Mouse (Mus musculus) heart, postnatal 10 days (tissue): ENCODE data around the gene Acbd3. TPM values are rescaled to one million over a fixed set of nuclear protein-coding genes. Genes with fewer than 3 reads are reported as not detected.

Experiments
- DNase-seq, 2 experiments: peaks; one replicate each; pipeline ENCODE4 v3.0.0; 2021
- intact Hi-C: fragments of 180-260 bp; cut with DNase I; formaldehyde crosslinking; loops from one replicate; pipeline ENCODE4 v1.15.1; 2025
- total RNA-seq, 2 experiments: library from RNA; stranded (reverse); gene quantifications; 2 replicates each; pipeline ENCODE4 v1.2.3; 2021

Acbd3 gene
- total RNA-seq, 2 experiments from 2014 or later: 29.9 to 31.5 TPM

- intact Hi-C loops: loop anchor here (2.0 kb wide), 2 partner anchors 32 to 70 kb away; no protein-coding TSS in a partner anchor
- DNase-seq: no peak
Measured at GRCm38 (mm10) chr1:180778941-180779340, 53.1 kb downstream of the Acbd3 start.

GRCm38 (mm10) chr1:180780291-180780690, 54.4 kb downstream of the Acbd3 start:
- intact Hi-C loops: no loop called here
- no peak for DNase-seq

- intact Hi-C loops: no loop called here
- DNase-seq: no peak
Measured at GRCm38 (mm10) chr1:180781250-180781649, 55.4 kb downstream of the Acbd3 start.

GRCm38 (mm10) chr1:180782906-180783579, 57.2 kb downstream of the Acbd3 start:
- DNase-seq: no peak
- intact Hi-C loops: no loop called here

GRCm38 (mm10) chr1:180783580-180783928, 57.7 kb downstream of the Acbd3 start:
- no peak for DNase-seq
- intact Hi-C loops: no loop called here

- intact Hi-C loops: no loop called here
- no peak for DNase-seq
Measured at GRCm38 (mm10) chr1:180791821-180792480, 66.1 kb downstream of the Acbd3 start.

GRCm38 (mm10) chr1:180792814-180793213, 67.0 kb downstream of the Acbd3 start:
- DNase-seq: no peak
- intact Hi-C loops: no loop called here

- intact Hi-C loops: no loop called here
- DNase-seq: no peak
Measured at GRCm38 (mm10) chr1:180793445-180794117, 67.7 kb downstream of the Acbd3 start.

- DNase-seq: peak in 1 of 2 experiments; percentile 50
- intact Hi-C loops: no loop called here
Measured at GRCm38 (mm10) chr1:180794170-180794569, 68.3 kb downstream of the Acbd3 start.

GRCm38 (mm10) chr1:180798660-180799059, 72.8 kb downstream of the Acbd3 start:
- intact Hi-C loops: no loop called here
- DNase-seq: no peak

GRCm38 (mm10) chr1:180799253-180799652, 73.4 kb downstream of the Acbd3 start:
- intact Hi-C loops: no loop called here

GRCm38 (mm10) chr1:180800022-180800421, 74.2 kb downstream of the Acbd3 start:
- intact Hi-C loops: no loop called here
- no peak for DNase-seq

More at GRCm38 (mm10) chr1:180799253-180799652, 73.4 kb downstream of the Acbd3 start:
- no peak for DNase-seq

- no peak for DNase-seq
- intact Hi-C loops: no loop called here
Measured at GRCm38 (mm10) chr1:180800814-180801213, 75.0 kb downstream of the Acbd3 start.

GRCm38 (mm10) chr1:180801466-180801994, 75.7 kb downstream of the Acbd3 start:
- intact Hi-C loops: no loop called here
- no peak for DNase-seq

Other genes with a start within 250 kb of the Acbd3 start
- gene Stum, start 242.5 kb upstream of the Acbd3 start, total RNA-seq: 1 to 10 TPM; 1.2 to 1.8 TPM
- gene Parp1, start 157.1 kb upstream of the Acbd3 start, total RNA-seq: 10 to 100 TPM; 68.4 to 80.8 TPM
- gene Lin9, start 84.9 kb upstream of the Acbd3 start, total RNA-seq: 1 to 10 TPM; 5.3 to 6.4 TPM
- gene Mixl1, start 29.0 kb upstream of the Acbd3 start, total RNA-seq: not detected
- 100 to 1,000 TPM; 868 to 930 TPM for gene H3f3a, start 87.9 kb downstream of the Acbd3 start, total RNA-seq
- 10 to 100 TPM; 15.1 to 15.8 TPM for gene Sde2, start 125.1 kb downstream of the Acbd3 start, total RNA-seq
- gene Lefty2, start 167.1 kb downstream of the Acbd3 start, total RNA-seq: under 1 TPM in 1 of 2 experiments, not detected in 1; 0.27 TPM
- gene Pycr2, start 178.2 kb downstream of the Acbd3 start, total RNA-seq: 10 to 100 TPM; 16.7 to 17.4 TPM
- gene Lefty1, start 209.0 kb downstream of the Acbd3 start, total RNA-seq: 1 to 10 TPM in 1 of 2 experiments, under 1 TPM in 1; 0.57 to 1.1 TPM
- 10 to 100 TPM; 15.1 to 18.5 TPM for gene Tmem63a, start 216.3 kb downstream of the Acbd3 start, total RNA-seq